Mouse (Mus musculus) embryonic facial prominence, embryonic 10.5 days (tissue): Measurements from ENCODE around the gene Adgrl4. TPM values are rescaled to one million over a fixed set of nuclear protein-coding genes. Genes with fewer than 3 reads are reported as not detected.

Source experiments
- DNase-seq: peaks from one replicate; pipeline ENCODE4 v3.0.0-alpha.2; 2017; ENCODE audit warnings: low spot score
- H3K27ac ChIP-seq: fragments of 300-500 bp; sonication (generic); replicated peaks from 2 replicates; pipeline ENCODE4 v1.5.1; 2016; ENCODE audit warnings: mild to moderate bottlenecking
- H3K27me3 ChIP-seq: fragments of 300-500 bp; sonication (generic); replicated peaks from 2 replicates; pipeline ENCODE4 v1.6.1; 2016; ENCODE audit warnings: low read depth, mild to moderate bottlenecking; ENCODE audit not compliant: poor library complexity, severe bottlenecking
- H3K36me3 ChIP-seq: fragments of 300-500 bp; sonication (generic); replicated peaks from 2 replicates; pipeline ENCODE4 v1.6.1; 2016; ENCODE audit warnings: mild to moderate bottlenecking, moderate library complexity
- H3K4me1 ChIP-seq: fragments of 300-500 bp; sonication (generic); 2 replicates; pipeline ENCODE4 v1.6.1; 2016
- H3K4me3 ChIP-seq: fragments of 300-500 bp; sonication (generic); 2 replicates; pipeline ENCODE4 v1.5.1; 2016; ENCODE audit warnings: mild to moderate bottlenecking, moderate library complexity
- H3K9me3 ChIP-seq: fragments of 300-500 bp; sonication (generic); 2 replicates; pipeline ENCODE4 v1.6.1; 2016; ENCODE audit warnings: mild to moderate bottlenecking
- WGBS: fragments of 180-500 bp; shearing (Covaris S2); methylation state at CpG from one replicate; pipeline ENCODE4 v1.1.7; 2016; 5-methylcytosine and 5-hydroxymethylcytosine counted together
- polyA plus RNA-seq: library from polyadenylated mRNA; unstranded; fragments of >200 nt; fragmentation: Nextera tagmentation; extraction: Ambion mirVana; gene quantifications from 2 replicates; pipeline ENCODE4 v1.2.1, GENCODE M21; 2016

Adgrl4 gene
- polyA plus RNA-seq, 1 experiment from 2014 or later, result 5.0 TPM

GRCm38 (mm10) chr3:151439976-151440375 lies 2.3 kb downstream of the Adgrl4 start:
- Histone ChIP-seq H3K36me3 (no peaks in the 10 kb centered on the region), H3K4me1 (peaks cover 9% of the 10 kb centered on the region), H3K4me3 (no peak overlapping the region), H3K9me3 (no peaks in the 10 kb centered on the region), H3K27me3 (0 out of 2 replicates have a peak, but pooled peaks cover 4% of the 10 kb centered on the region), H3K27ac (no peak overlapping the region)
- no peak for DNase-seq
- WGBS, result 82% methylated on average over 2 of the region's 2 CpGs

GRCm38 (mm10) chr3:151442026-151442425 lies 4.3 kb downstream of the Adgrl4 start:
- Histone ChIP-seq H3K27me3 (0 out of 2 replicates have a peak, but pooled peaks cover 4% of the 10 kb centered on the region), H3K36me3 (no peaks in the 10 kb centered on the region), H3K4me3 (no peak overlapping the region), H3K4me1 (peaks cover 9% of the 10 kb centered on the region), H3K27ac (no peak overlapping the region), H3K9me3 (no peaks in the 10 kb centered on the region)
- no peak for DNase-seq
- WGBS, result 95% methylated on average over 2 of the region's 2 CpGs

- H3K9me3 ChIP-seq, result no peaks in the 10 kb centered on the region
- WGBS, result 91% methylated on average over 5 of the region's 5 CpGs
- 0 out of 2 replicates have a peak, but pooled peaks cover 4% of the 10 kb centered on the region for H3K27me3 ChIP-seq
- H3K4me3 ChIP-seq, result no peak overlapping the region
- DNase-seq, result no peak
- H3K27ac ChIP-seq, result no peak overlapping the region
- no peaks in the 10 kb centered on the region for H3K4me1 ChIP-seq
- H3K36me3 ChIP-seq, result no peaks in the 10 kb centered on the region
Measured at GRCm38 (mm10) chr3:151443486-151443885, 5.8 kb downstream of the Adgrl4 start.

- H3K27me3 ChIP-seq, result 0 out of 2 replicates have a peak, but pooled peaks cover under 1% of the 10 kb centered on the region
- no peaks in the 10 kb centered on the region for H3K36me3 ChIP-seq
- H3K4me1 ChIP-seq, result no peaks in the 10 kb centered on the region
- H3K4me3 ChIP-seq, result no peak overlapping the region
- no peak overlapping the region for H3K27ac ChIP-seq
- no peaks in the 10 kb centered on the region for H3K9me3 ChIP-seq
- no peak for DNase-seq
- WGBS, result 89% methylated on average over 4 of the region's 4 CpGs
Measured at GRCm38 (mm10) chr3:151444284-151444683, 6.6 kb downstream of the Adgrl4 start.

GRCm38 (mm10) chr3:151445936-151446335 lies 8.2 kb downstream of the Adgrl4 start:
- no peaks in the 10 kb centered on the region for H3K4me1 ChIP-seq
- no peak overlapping the region for H3K27ac ChIP-seq
- WGBS, result 59% methylated on average over 2 of the region's 2 CpGs
- no peaks in the 10 kb centered on the region for H3K36me3 ChIP-seq
- no peaks in the 10 kb centered on the region for H3K27me3 ChIP-seq
- H3K4me3 ChIP-seq, result no peak overlapping the region
- no peaks in the 10 kb centered on the region for H3K9me3 ChIP-seq
- no peak for DNase-seq

- WGBS, result 67% methylated on average over 6 of the region's 6 CpGs
- no peak for DNase-seq
- H3K27ac ChIP-seq, result no peak overlapping the region
Measured at GRCm38 (mm10) chr3:151454985-151455701, 17.5 kb downstream of the Adgrl4 start.

GRCm38 (mm10) chr3:151459430-151460190 lies 21.9 kb downstream of the Adgrl4 start:
- no peak for DNase-seq
- Histone ChIP-seq H3K36me3 (no peaks in the 10 kb centered on the region), H3K4me1 (no peaks in the 10 kb centered on the region), H3K9me3 (no peaks in the 10 kb centered on the region), H3K27me3 (no peaks in the 10 kb centered on the region), H3K27ac (no peak overlapping the region), H3K4me3 (no peak overlapping the region)
- 82% methylated on average over 3 of the region's 3 CpGs for WGBS

More at GRCm38 (mm10) chr3:151454985-151455701, 17.5 kb downstream of the Adgrl4 start:
- no peak overlapping the region for H3K4me3 ChIP-seq
- H3K36me3 ChIP-seq, result no peaks in the 10 kb centered on the region
- no peaks in the 10 kb centered on the region for H3K4me1 ChIP-seq
- H3K27me3 ChIP-seq, result no peaks in the 10 kb centered on the region
- H3K9me3 ChIP-seq, result no peaks in the 10 kb centered on the region

- H3K27ac ChIP-seq, result no peak overlapping the region
- H3K36me3 ChIP-seq, result no peaks in the 10 kb centered on the region
- DNase-seq, result no peak
- H3K4me3 ChIP-seq, result no peak overlapping the region
- 74% methylated on average over 4 of the region's 4 CpGs for whole genome bisulfite sequencing
- no peaks in the 10 kb centered on the region for H3K4me1 ChIP-seq
- no peaks in the 10 kb centered on the region for H3K27me3 ChIP-seq
- no peaks in the 10 kb centered on the region for H3K9me3 ChIP-seq
Measured at GRCm38 (mm10) chr3:151465215-151465614, 27.5 kb downstream of the Adgrl4 start.

GRCm38 (mm10) chr3:151488853-151489252 lies 51.2 kb downstream of the Adgrl4 start:
- H3K4me1 ChIP-seq, result no peaks in the 10 kb centered on the region
- H3K9me3 ChIP-seq, result no peaks in the 10 kb centered on the region
- H3K36me3 ChIP-seq, result no peaks in the 10 kb centered on the region
- no peak overlapping the region for H3K27ac ChIP-seq
- no peaks in the 10 kb centered on the region for H3K27me3 ChIP-seq
- WGBS, result 89% methylated on average over 4 of the region's 4 CpGs
- no peak for DNase-seq
- H3K4me3 ChIP-seq, result no peak overlapping the region

GRCm38 (mm10) chr3:151505606-151506005 lies 67.9 kb downstream of the Adgrl4 start:
- no peaks in the 10 kb centered on the region for H3K4me1 ChIP-seq
- H3K36me3 ChIP-seq, result no peaks in the 10 kb centered on the region
- H3K27ac ChIP-seq, result no peak overlapping the region
- H3K9me3 ChIP-seq, result no peaks in the 10 kb centered on the region
- DNase-seq, result no peak
- WGBS, result 98% methylated on average over 3 of the region's 3 CpGs
- no peak overlapping the region for H3K4me3 ChIP-seq
- H3K27me3 ChIP-seq, result no peaks in the 10 kb centered on the region

GRCm38 (mm10) chr3:151511184-151511583 lies 73.5 kb downstream of the Adgrl4 start:
- no peak overlapping the region for H3K4me3 ChIP-seq
- H3K4me1 ChIP-seq, result no peaks in the 10 kb centered on the region
- no peak for DNase-seq
- 91% methylated on average over 5 of the region's 5 CpGs for WGBS
- H3K36me3 ChIP-seq, result no peaks in the 10 kb centered on the region
- no peak overlapping the region for H3K27ac ChIP-seq
- H3K9me3 ChIP-seq, result no peaks in the 10 kb centered on the region
- no peaks in the 10 kb centered on the region for H3K27me3 ChIP-seq

- Histone ChIP-seq H3K36me3 (no peaks in the 10 kb centered on the region), H3K4me1 (peaks cover 5% of the 10 kb centered on the region)
Measured at GRCm38 (mm10) chr3:151547182-151547581, 109.5 kb downstream of the Adgrl4 start.

GRCm38 (mm10) chr3:151551002-151551401 lies 113.3 kb downstream of the Adgrl4 start:
- Histone ChIP-seq H3K4me3 (no peak overlapping the region), H3K27ac (no peak overlapping the region), H3K27me3 (no peaks in the 10 kb centered on the region), H3K36me3 (no peaks in the 10 kb centered on the region), H3K9me3 (no peaks in the 10 kb centered on the region), H3K4me1 (peaks cover 5% of the 10 kb centered on the region)
- WGBS, result 64% methylated on average over 5 of the region's 5 CpGs
- no peak for DNase-seq

More at GRCm38 (mm10) chr3:151547182-151547581, 109.5 kb downstream of the Adgrl4 start:
- no peak for DNase-seq
- H3K4me3 ChIP-seq, result no peak overlapping the region
- H3K9me3 ChIP-seq, result no peaks in the 10 kb centered on the region
- H3K27me3 ChIP-seq, result no peaks in the 10 kb centered on the region
- WGBS, result 83% methylated on average over 3 of the region's 3 CpGs
- H3K27ac ChIP-seq, result no peak overlapping the region
